Mouse (Mus musculus) CH12.LX (cell line): ENCODE data around the gene Rab37. TPM values are rescaled to one million over a fixed set of nuclear protein-coding genes. Genes with fewer than 3 reads are reported as not detected.
A peak's percentile ranks its signal among the peaks of the same experiment; 100 is the strongest.

Source experiments
- DNase-seq: peaks from one replicate; pipeline ENCODE4 v3.0.0-alpha.2; 2013; ENCODE audit errors: extremely low read depth
- H3K27ac ChIP-seq: 2 replicates; pipeline ENCODE4 v1.5.1; 2012; ENCODE audit warnings: low read depth, mild to moderate bottlenecking, control low read depth, moderate library complexity; ENCODE audit not compliant: insufficient read depth
- H3K27me3 ChIP-seq: replicated peaks from 2 replicates; pipeline ENCODE3; 2012; ENCODE audit warnings: inconsistent platforms
- H3K36me3 ChIP-seq, 2 experiments: replicated peaks in 1 of 2; 2 replicates each; pipeline versions ENCODE3 to v1.6.1; 2012; ENCODE audit warnings: inconsistent platforms in 1 of 2, low read length in 1 of 2, mild to moderate bottlenecking in 1 of 2, mixed read lengths in 1 of 2, moderate library complexity in 1 of 2; ENCODE audit not compliant: control insufficient read depth in 1 of 2, insufficient read depth in 1 of 2
- H3K4me1 ChIP-seq, 2 experiments: 2 replicates each; pipeline ENCODE4 v1.6.1; 2012; ENCODE audit warnings: inconsistent platforms in 1 of 2, moderate library complexity in 1 of 2; ENCODE audit not compliant: insufficient read depth in 2 of 2, control insufficient read depth in 1 of 2
- H3K4me2 ChIP-seq: 2 replicates; pipeline ENCODE4 v1.6.1; 2012; ENCODE audit warnings: low read depth, mild to moderate bottlenecking, control low read depth; ENCODE audit not compliant: poor library complexity, insufficient read depth, severe bottlenecking
- H3K4me3 ChIP-seq, 3 experiments: fragments of 150-350 bp in 1 of 3; sonication (generic) in 1 of 3; replicated peaks in 1 of 3; 2 replicates each; pipeline versions ENCODE3 to v1.5.1; 2011 to 2012; ENCODE audit warnings: low read depth in 2 of 3, low read length in 2 of 3, mild to moderate bottlenecking in 2 of 3, moderate library complexity in 2 of 3, control low read depth in 1 of 3, improper control_type of control experiment in 1 of 3, inconsistent platforms in 1 of 3, mixed read lengths in 1 of 3; ENCODE audit not compliant: poor library complexity in 1 of 3
- H3K79me2 ChIP-seq: replicated peaks from 2 replicates; pipeline ENCODE4 v1.6.1; 2012; ENCODE audit warnings: mild to moderate bottlenecking, moderate library complexity; ENCODE audit not compliant: control insufficient read depth, poor library complexity, insufficient read depth, severe bottlenecking; ENCODE audit errors: extremely low read depth
- H3K9ac ChIP-seq: 2 replicates; pipeline ENCODE4 v1.6.1; 2012; ENCODE audit warnings: low read depth, mild to moderate bottlenecking, control low read depth, moderate library complexity; ENCODE audit not compliant: insufficient read depth
- H3K9me3 ChIP-seq: replicated peaks from 2 replicates; pipeline ENCODE3; 2012; ENCODE audit warnings: low read length, inconsistent platforms, mixed read lengths
- CHD1 ChIP-seq: IDR thresholded peaks from 2 replicates; pipeline ENCODE4 v1.6.1; 2012; ENCODE audit warnings: low read depth, low read length, improper control_type of control experiment, inconsistent platforms
- CTCF ChIP-seq, 2 experiments: IDR thresholded peaks in 1 of 2; conservative IDR thresholded peaks in 1 of 2; 2 replicates each; pipeline ENCODE4 v1.5.1; 2011 to 2012; ENCODE audit warnings: low read depth in 2 of 2, low read length in 2 of 2, improper control_type of control experiment in 1 of 2, inconsistent platforms in 1 of 2, mild to moderate bottlenecking in 1 of 2, moderate library complexity in 1 of 2
- ELF1 ChIP-seq: IDR thresholded peaks from 2 replicates; pipeline ENCODE4 v1.6.1; 2014; ENCODE audit warnings: low read depth, mild to moderate bottlenecking, inconsistent platforms, low read length, improper control_type of control experiment
- EP300 ChIP-seq: IDR thresholded peaks from 2 replicates; pipeline ENCODE4 v1.6.1; 2011; ENCODE audit warnings: low read length, improper control_type of control experiment
- ETS1 ChIP-seq: conservative IDR thresholded peaks from 2 replicates; pipeline ENCODE4 v1.6.1; 2012; ENCODE audit warnings: low read depth, mild to moderate bottlenecking, inconsistent platforms, low read length, improper control_type of control experiment, moderate library complexity
- HCFC1 ChIP-seq: IDR thresholded peaks from 2 replicates; pipeline ENCODE4 v1.6.1; 2012; ENCODE audit warnings: low read depth, mild to moderate bottlenecking, inconsistent platforms, low read length, improper control_type of control experiment
- IRF4 ChIP-seq: IDR thresholded peaks from 2 replicates; pipeline ENCODE4 v1.6.1; 2014; ENCODE audit warnings: low read depth, mild to moderate bottlenecking, inconsistent platforms, low read length, improper control_type of control experiment
- JUN ChIP-seq: IDR thresholded peaks from 2 replicates; pipeline ENCODE4 v1.6.1; 2011; ENCODE audit warnings: low read depth, mild to moderate bottlenecking, low read length, improper control_type of control experiment, moderate library complexity; ENCODE audit not compliant: insufficient read depth
- JUND ChIP-seq: conservative IDR thresholded peaks from 2 replicates; pipeline ENCODE4 v1.6.1; 2011; ENCODE audit warnings: low read depth, low read length, improper control_type of control experiment
- KAT2A ChIP-seq: IDR thresholded peaks from 2 replicates; pipeline ENCODE4 v1.6.1; 2012; ENCODE audit warnings: low read length, improper control_type of control experiment, inconsistent platforms; ENCODE audit not compliant: insufficient replicate concordance
- MAFK ChIP-seq: IDR thresholded peaks from 2 replicates; pipeline ENCODE4 v1.6.1; 2011; ENCODE audit warnings: low read length, improper control_type of control experiment; ENCODE audit not compliant: insufficient replicate concordance
- MAX ChIP-seq: IDR thresholded peaks from 2 replicates; pipeline ENCODE4 v1.6.1; 2011; ENCODE audit warnings: low read length, improper control_type of control experiment
- MAZ ChIP-seq: IDR thresholded peaks from 2 replicates; pipeline ENCODE4 v1.6.1; 2012; ENCODE audit warnings: low read depth, mild to moderate bottlenecking, inconsistent platforms, low read length, improper control_type of control experiment, moderate library complexity
- MYC ChIP-seq: IDR thresholded peaks from 2 replicates; pipeline ENCODE4 v1.6.1; 2011; ENCODE audit warnings: low read depth, mild to moderate bottlenecking, improper control_type of control experiment, low read length
- NELFE ChIP-seq: IDR thresholded peaks from 2 replicates; pipeline ENCODE4 v1.6.1; 2011; ENCODE audit warnings: low read depth, low read length, improper control_type of control experiment
- NRF1 ChIP-seq: IDR thresholded peaks from 2 replicates; pipeline ENCODE4 v1.6.1; 2014; ENCODE audit warnings: low read depth, mild to moderate bottlenecking, inconsistent platforms, low read length, improper control_type of control experiment, moderate library complexity
- PAX5 ChIP-seq: IDR thresholded peaks from 2 replicates; pipeline ENCODE4 v1.6.1; 2012; ENCODE audit warnings: low read length, inconsistent platforms, mixed read lengths
- POLR2A ChIP-seq: IDR thresholded peaks from 2 replicates; pipeline ENCODE4 v1.6.1; 2011; ENCODE audit warnings: low read depth, mild to moderate bottlenecking, improper control_type of control experiment, low read length
- POLR2AphosphoS2 ChIP-seq: IDR thresholded peaks from 2 replicates; pipeline ENCODE4 v1.6.1; 2011; ENCODE audit warnings: low read depth, low read length, improper control_type of control experiment
- RAD21 ChIP-seq: IDR thresholded peaks from 2 replicates; pipeline ENCODE4 v1.6.1; 2011; ENCODE audit warnings: low read depth, mild to moderate bottlenecking, low read length, improper control_type of control experiment, moderate library complexity
- RCOR1 ChIP-seq: conservative IDR thresholded peaks from 2 replicates; pipeline ENCODE4 v1.6.1; 2012; ENCODE audit warnings: low read depth, mild to moderate bottlenecking, inconsistent platforms, low read length, improper control_type of control experiment
- SIN3A ChIP-seq: IDR thresholded peaks from 2 replicates; pipeline ENCODE4 v1.6.1; 2012; ENCODE audit warnings: low read length, improper control_type of control experiment, inconsistent platforms
- TCF12 ChIP-seq: IDR thresholded peaks from 2 replicates; pipeline ENCODE4 v1.6.1; 2014; ENCODE audit warnings: low read depth, mild to moderate bottlenecking, inconsistent platforms, low read length, improper control_type of control experiment
- UBTF ChIP-seq: IDR thresholded peaks from 2 replicates; pipeline ENCODE4 v1.6.1; 2012; ENCODE audit warnings: low read depth, mild to moderate bottlenecking, inconsistent platforms, low read length, improper control_type of control experiment, moderate library complexity
- USF1 ChIP-seq: IDR thresholded peaks from 2 replicates; pipeline ENCODE4 v1.6.1; 2014; ENCODE audit warnings: low read depth, mild to moderate bottlenecking, inconsistent platforms, low read length, improper control_type of control experiment
- USF2 ChIP-seq: conservative IDR thresholded peaks from 2 replicates; pipeline ENCODE4 v1.6.1; 2011; ENCODE audit warnings: low read depth, low read length, improper control_type of control experiment
- ZC3H11A ChIP-seq: IDR thresholded peaks from 2 replicates; pipeline ENCODE4 v1.6.1; 2012; ENCODE audit warnings: low read depth, mild to moderate bottlenecking, inconsistent platforms, low read length, improper control_type of control experiment
- ZKSCAN1 ChIP-seq: IDR thresholded peaks from 2 replicates; pipeline ENCODE4 v1.6.1; 2012; ENCODE audit warnings: low read depth, inconsistent platforms, low read length, improper control_type of control experiment, borderline replicate concordance
- dilution Hi-C: fragments of 300-500 bp; cut with MboI; formaldehyde crosslinking; loops from 2 replicates; pipeline ENCODE4 v1.14.3; 2020; ENCODE audit warnings: low sequenced_read_pairs; ENCODE audit not compliant: extremely low pct_unique_long_range_greater_than_20kb, extremely low pct_ligation_motif_present
- in situ Hi-C: fragments of 300-500 bp; cut with MboI; formaldehyde crosslinking; loops from 3 replicates; pipeline ENCODE4 v1.14.3; 2019; ENCODE audit warnings: low sequenced_read_pairs, low pct_ligation_motif_present, low pct_unique_long_range_greater_than_20kb, mixed read lengths
- polyA plus RNA-seq: library from polyadenylated mRNA; unstranded; fragments of >175 nt; gene quantifications from 2 replicates; pipeline ENCODE4 v1.2.1, GENCODE M21; 2012; ENCODE audit warnings: low read depth; ENCODE audit not compliant: insufficient read length
- total RNA-seq, 2 experiments: library from RNA; depleted of rRNA; stranded (reverse); fragments of 300-350 nt in 1 of 2; fragments of >200 nt in 1 of 2; gene quantifications; 2 replicates each; pipeline ENCODE4 v1.2.3; 2012 to 2014

Rab37 gene
- total and polyA plus RNA-seq, 3 experiments, result 2.0 to 3.6 (median 2.3) TPM

GRCm38 (mm10) chr11:115103470-115104413 is 12.5 kb downstream of the Rab37 start:
- DNase-seq, result no peak
- H3K27ac ChIP-seq, result peak overlapping the region; percentile 47
- no peak overlapping the region for H3K9ac ChIP-seq
- H3K4me1 ChIP-seq, result peaks cover 56 to 95% of the 10 kb centered on the region in 2 experiments
- in situ Hi-C loops (no loop called here), dilution Hi-C loops (no loop called here)
- peaks cover 8% of the 10 kb centered on the region for H3K9me3 ChIP-seq
- TF ChIP-seq USF2 (peak; percentile 67), SIN3A (no peak), USF1 (peak; percentile 65)
- H3K4me3 ChIP-seq, result no peak overlapping the region
- no peaks in the 10 kb centered on the region for H3K79me2 ChIP-seq
- no peaks in the 10 kb centered on the region for H3K27me3 ChIP-seq
- no peaks in the 10 kb centered on the region for H3K36me3 ChIP-seq
- no peak overlapping the region for H3K4me2 ChIP-seq

- peak overlapping the region; percentile 99 for H3K27ac ChIP-seq
- peak overlapping the region in 1 of 3 experiments; percentile 29 for H3K4me3 ChIP-seq
- H3K27me3 ChIP-seq, result no peaks in the 10 kb centered on the region
- peak; percentile 86 for DNase-seq
- peak overlapping the region; percentile 17 for H3K4me2 ChIP-seq
- peaks cover 8% of the 10 kb centered on the region for H3K9me3 ChIP-seq
- in situ Hi-C loops (no loop called here), dilution Hi-C loops (no loop called here)
- H3K79me2 ChIP-seq, result no peaks in the 10 kb centered on the region
- no peaks in the 10 kb centered on the region for H3K36me3 ChIP-seq
- H3K4me1 ChIP-seq, result peaks cover 44 to 88% of the 10 kb centered on the region in 2 experiments
- H3K9ac ChIP-seq, result no peak overlapping the region; the same call in 1 of the 2 replicates
- peak; percentile 94 for TF ChIP-seq MYC
- peak; percentile 99 for TF ChIP-seq IRF4
- 0 out of 2 replicates have a peak, but pooled peaks have one; percentile 52 for TF ChIP-seq ZKSCAN1
- TF ChIP-seq MAX, result peak; percentile 79
- no peak; the same call in 1 of the 2 replicates for TF ChIP-seq POLR2A
- no peak; the same call in 1 of the 2 replicates for TF ChIP-seq RAD21
- peak; percentile 98 for TF ChIP-seq JUND
- TF ChIP-seq POLR2AphosphoS2, result no peak
- peak; percentile 48; the same call in 1 of the 2 replicates for TF ChIP-seq NRF1
- TF ChIP-seq HCFC1, result peak; percentile 51
- TF ChIP-seq MAFK, result peak; percentile 85
- peak; percentile 61; the same call in 1 of the 2 replicates for TF ChIP-seq KAT2A
- peak; percentile 99 for TF ChIP-seq TCF12
- TF ChIP-seq ZC3H11A, result no peak
- TF ChIP-seq CHD1, result no peak
- TF ChIP-seq CTCF (conservative IDR thresholded peaks at IDR 0.05 in 1 of 2, IDR thresholded peaks at IDR 0.05 in 1 of 2; ENCODE audit: low read depth in 2 of 2, low read length in 2 of 2), result no peak; a peak in 1 of 4 replicates
- peak; percentile 94 for TF ChIP-seq ETS1
- TF ChIP-seq SIN3A, result peak; percentile 89
- TF ChIP-seq UBTF, result peak; percentile 16; the same call in 1 of the 2 replicates
- no peak for TF ChIP-seq USF2
- TF ChIP-seq MAZ, result peak; percentile 81
- peak; percentile 98 for TF ChIP-seq EP300
- peak; percentile 100 for TF ChIP-seq RCOR1
- TF ChIP-seq PAX5, result no peak
- TF ChIP-seq JUN, result peak; percentile 99
- 0 out of 2 replicates have a peak, but pooled peaks have one; percentile 26 for TF ChIP-seq NELFE
- TF ChIP-seq ELF1, result 0 out of 2 replicates have a peak, but pooled peaks have one; percentile 30
Observed at GRCm38 (mm10) chr11:115104769-115105563, 13.7 kb downstream of the Rab37 start.
